Mouse (Mus musculus): ENCODE data around the gene Nuf2.
"Not testable (repeated sequence)": the region's sequence is repeated elsewhere in the genome, so short reads cannot be mapped to it uniquely, and the experiment has no call there.

The Nuf2 gene

GRCm38 (mm10) chr1:169530876-169531701, at the start of gene Nuf2:
Gene Nuf2, minus strand, starts transcription at chr1:169531464.
- DNase-seq (ENCODE audit: low spot score) = peak; percentile 96

GRCm38 (mm10) chr1:169579572-169579971, 48.3 kb upstream of the Nuf2 start:
- no peak for DNase-seq (ENCODE audit: low spot score)

- no peak for DNase-seq (ENCODE audit: low spot score)
These were observed 42.9 kb upstream of the Nuf2 start for GRCm38 (mm10) chr1:169574136-169574535.

- DNase-seq (ENCODE audit: low spot score) = no peak
These were observed 24.4 kb upstream of the Nuf2 start for GRCm38 (mm10) chr1:169555621-169556020.

- no peak for DNase-seq (ENCODE audit: low spot score)
These were observed 23.8 kb upstream of the Nuf2 start for GRCm38 (mm10) chr1:169555019-169555418.

- DNase-seq (ENCODE audit: low spot score) = no peak
These were observed 22.2 kb upstream of the Nuf2 start for GRCm38 (mm10) chr1:169553446-169553845.

- DNase-seq (ENCODE audit: low spot score) = no peak
These were observed 9.2 kb upstream of the Nuf2 start for GRCm38 (mm10) chr1:169540415-169540814.

GRCm38 (mm10) chr1:169531702-169532535, 655 bp upstream of the Nuf2 start:
- peak; percentile 78 for DNase-seq (ENCODE audit: low spot score)

GRCm38 (mm10) chr1:169529996-169530518, 1.2 kb downstream of the Nuf2 start:
- no peak for DNase-seq (ENCODE audit: low spot score)

- DNase-seq (ENCODE audit: low spot score) = no peak
These were observed 5.1 kb downstream of the Nuf2 start for GRCm38 (mm10) chr1:169526006-169526680.

GRCm38 (mm10) chr1:169519337-169519736, 11.9 kb downstream of the Nuf2 start:
- DNase-seq (ENCODE audit: low spot score) = no peak

- DNase-seq (ENCODE audit: low spot score) = not testable (repeated sequence)
These were observed 13.3 kb downstream of the Nuf2 start for GRCm38 (mm10) chr1:169517899-169518517.

GRCm38 (mm10) chr1:169517376-169517892, 13.8 kb downstream of the Nuf2 start:
- DNase-seq (ENCODE audit: low spot score) = no peak

- DNase-seq (ENCODE audit: low spot score) = no peak
These were observed 24.9 kb downstream of the Nuf2 start for GRCm38 (mm10) chr1:169506354-169506753.

GRCm38 (mm10) chr1:169502876-169503275, 28.4 kb downstream of the Nuf2 start:
- DNase-seq (ENCODE audit: low spot score) = no peak

- DNase-seq (ENCODE audit: low spot score) = peak; percentile 80
These were observed 35.6 kb downstream of the Nuf2 start for GRCm38 (mm10) chr1:169495621-169496020.

- no peak for DNase-seq (ENCODE audit: low spot score)
These were observed 39.7 kb downstream of the Nuf2 start for GRCm38 (mm10) chr1:169491561-169491960.

- DNase-seq (ENCODE audit: low spot score) = no peak
These were observed 45.8 kb downstream of the Nuf2 start for GRCm38 (mm10) chr1:169485408-169485885.

- no peak for DNase-seq (ENCODE audit: low spot score)
These were observed 46.7 kb downstream of the Nuf2 start for GRCm38 (mm10) chr1:169484565-169484964.

- DNase-seq (ENCODE audit: low spot score) = no peak
These were observed 48.5 kb downstream of the Nuf2 start for GRCm38 (mm10) chr1:169482596-169483335.

GRCm38 (mm10) chr1:169471185-169471584, 60.1 kb downstream of the Nuf2 start:
- no peak for DNase-seq (ENCODE audit: low spot score)

Data from testis, postnatal 10 days (tissue).